Mouse (Mus musculus): ENCODE data around the gene Adam15.

- TF ChIP-seq CTCF (IDR thresholded peaks at IDR 0.05; ENCODE audit: extremely low read depth, insufficient read depth, insufficient read length, insufficient replicate concordance) (no peak), POLR2A (IDR thresholded peaks at IDR 0.05; ENCODE audit: low read depth, low read length) (no peak)
Measured at GRCm38 (mm10) chr3:89383651-89384255, 34.0 kb upstream of the Adam15 start.
